16 mouse cellular contexts compared by ENCODE assay signal in the genomic region with DNA sequence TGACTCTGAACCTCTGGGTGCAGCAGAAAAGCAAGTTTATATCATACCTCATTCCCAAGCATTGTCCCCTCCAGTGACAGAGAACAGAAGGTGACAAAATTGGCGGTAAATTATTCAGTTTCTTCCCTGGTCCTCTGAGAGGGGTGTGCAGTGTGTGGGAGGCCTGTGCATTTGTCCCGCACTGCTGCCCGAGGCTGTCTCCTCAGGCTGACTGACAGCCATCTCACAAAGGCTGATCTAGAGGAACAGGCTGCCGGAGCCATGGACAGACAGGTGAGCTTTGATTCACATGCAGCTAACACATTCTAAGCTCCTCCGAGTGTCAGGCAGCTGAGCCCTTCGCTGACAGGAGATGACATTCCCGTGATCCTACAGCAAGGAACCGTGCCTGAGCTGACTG.
"Had no signal": no experiment of that assay in that cellular context is flagged by ENCODE, and none has a peak within 500 bp of the region (broad histone marks: within the 10 kb centered on the region; RNA-seq: fewer than 3 reads in every experiment).

No protein-coding gene starts in this region.

- H3K9me3 ChIP-seq: limb, embryonic 12.5 days; lung, embryonic 15.5 days; stomach, embryonic 15.5 days had no signal

- DNase-seq: kidney, adult 11 months; kidney, adult 9 months; kidney, postnatal 36 days; liver; liver, embryonic 13.5 days; liver, postnatal 0 days; lung, postnatal 14 days; right cerebral cortex, postnatal 14 days; thymus, adult 2 months; thymus, postnatal 25 days had no signal

- ATAC-seq: liver, postnatal 0 days had no signal

- H3K36me3 ChIP-seq: limb, embryonic 12.5 days; liver, embryonic 13.5 days; lung, embryonic 15.5 days; stomach, embryonic 15.5 days had no signal

- H3K4me1 ChIP-seq: liver, embryonic 13.5 days; lung, embryonic 15.5 days; stomach, embryonic 15.5 days had no signal

- H3K9ac ChIP-seq: limb, embryonic 12.5 days; liver, embryonic 13.5 days; liver, postnatal 0 days; lung, embryonic 15.5 days; stomach, embryonic 15.5 days had no signal

- H3K27me3 ChIP-seq: limb, embryonic 12.5 days; liver, embryonic 13.5 days; lung, embryonic 15.5 days; stomach, embryonic 15.5 days had no signal

- H3K27ac ChIP-seq: kidney, postnatal 0 days; layer of hippocampus, adult 2 months; limb, embryonic 12.5 days; liver, embryonic 13.5 days; lung, embryonic 15.5 days; macrophage; stomach, embryonic 15.5 days had no signal

- H3K4me2 ChIP-seq: limb, embryonic 12.5 days; liver, embryonic 13.5 days; lung, embryonic 15.5 days; stomach, embryonic 15.5 days had no signal

- H3K4me3 ChIP-seq: layer of hippocampus, adult 2 months; limb, embryonic 12.5 days; liver, embryonic 13.5 days; lung, embryonic 15.5 days; stomach, embryonic 15.5 days had no signal
